Mouse (Mus musculus): Measurements from ENCODE around the gene Fam166a. TPM values are rescaled to one million over a fixed set of nuclear protein-coding genes. Genes with fewer than 3 reads are reported as not detected.

The Fam166a gene
- polyA plus RNA-seq, 1 experiment from 2014 or later = 0.93 TPM

- peak overlapping the region; percentile 86 to 87 for H3K4me3 ChIP-seq (ENCODE audit: control insufficient read depth in 1 of 2, insufficient read depth in 1 of 2, low read depth in 1 of 2, low read length in 2 of 2)
- ATAC-seq (ENCODE audit: insufficient number of reproducible peaks, insufficient read depth, low FRiP score, low read depth) = peak; percentile 10; the same call in 1 of the 2 replicates
Observed at GRCm38 (mm10) chr2:25210686-25211085, 7.9 kb upstream of the Fam166a start.

GRCm38 (mm10) chr2:25211121-25211670 is 7.3 kb upstream of the Fam166a start, which contains the start of gene Nelfb:
Gene Nelfb (minus strand): TSS chr2:25211489.
- H3K27ac ChIP-seq (replicated peaks in 1 of 2; ENCODE audit: control insufficient read depth in 1 of 2, insufficient read depth in 1 of 2, low read depth in 2 of 2, low read length in 2 of 2) = peak within 1 kb of the TSS; percentile 73 to 84
- ATAC-seq (ENCODE audit: insufficient number of reproducible peaks, insufficient read depth, low FRiP score, low read depth) = peak; percentile 85
- 0 out of 2 replicates have a peak, but pooled peaks cover 3% of the 10 kb centered on the region for H3K27me3 ChIP-seq (ENCODE audit: control insufficient read depth, insufficient read depth, low read length)
- H3K4me2 ChIP-seq (ENCODE audit: low read length) = peak within 1 kb of the TSS; percentile 74
- H3K4me3 ChIP-seq (ENCODE audit: control insufficient read depth in 1 of 2, insufficient read depth in 1 of 2, low read depth in 1 of 2, low read length in 2 of 2) = peak within 1 kb of the TSS; percentile 86 to 87
- H3K9ac ChIP-seq (ENCODE audit: low read length) = peak within 1 kb of the TSS; percentile 92
- no peaks in the 10 kb centered on the region for H3K9me3 ChIP-seq (ENCODE audit: control insufficient read depth, low read length)
- 1% methylated on average over 44 of the region's 44 CpGs for WGBS
- H3K36me3 ChIP-seq (ENCODE audit: control insufficient read depth, insufficient read depth, low read length) = peaks cover 35% of the 10 kb centered on the region
- H3K4me1 ChIP-seq (ENCODE audit: control insufficient read depth in 2 of 2, insufficient read depth in 2 of 2, low read length in 2 of 2) = peaks cover 5 to 16% of the 10 kb centered on the region in 2 experiments

More at GRCm38 (mm10) chr2:25210686-25211085, 7.9 kb upstream of the Fam166a start:
- Histone ChIP-seq H3K4me2 (ENCODE audit: low read length) (peak overlapping the region; percentile 74), H3K27ac (replicated peaks in 1 of 2; ENCODE audit: control insufficient read depth in 1 of 2, insufficient read depth in 1 of 2, low read depth in 2 of 2, low read length in 2 of 2) (peak overlapping the region; percentile 73 to 84), H3K9ac (ENCODE audit: low read length) (peak overlapping the region; percentile 92), H3K36me3 (ENCODE audit: control insufficient read depth, insufficient read depth, low read length) (peaks cover 40% of the 10 kb centered on the region), H3K4me1 (ENCODE audit: control insufficient read depth in 2 of 2, insufficient read depth in 2 of 2, low read length in 2 of 2) (peaks cover 5 to 16% of the 10 kb centered on the region in 2 experiments), H3K27me3 (ENCODE audit: control insufficient read depth, insufficient read depth, low read length) (0 out of 2 replicates have a peak, but pooled peaks cover 3% of the 10 kb centered on the region), H3K9me3 (ENCODE audit: control insufficient read depth, low read length) (no peaks in the 10 kb centered on the region)
- under 1% methylated on average over 24 of the region's 24 CpGs for WGBS

- no peak overlapping the region for H3K27ac ChIP-seq (replicated peaks in 1 of 2; ENCODE audit: control insufficient read depth in 1 of 2, insufficient read depth in 1 of 2, low read depth in 2 of 2, low read length in 2 of 2)
- 52% methylated on average over 23 of the region's 23 CpGs for WGBS
- no peak overlapping the region for H3K9ac ChIP-seq (ENCODE audit: low read length)
- peaks cover 5 to 16% of the 10 kb centered on the region in 2 experiments for H3K4me1 ChIP-seq (ENCODE audit: control insufficient read depth in 2 of 2, insufficient read depth in 2 of 2, low read length in 2 of 2)
- H3K36me3 ChIP-seq (ENCODE audit: control insufficient read depth, insufficient read depth, low read length) = peaks cover 14% of the 10 kb centered on the region
- no peak overlapping the region for H3K4me2 ChIP-seq (ENCODE audit: low read length)
- 0 out of 2 replicates have a peak, but pooled peaks cover 3% of the 10 kb centered on the region for H3K27me3 ChIP-seq (ENCODE audit: control insufficient read depth, insufficient read depth, low read length)
- no peak for ATAC-seq (ENCODE audit: insufficient number of reproducible peaks, insufficient read depth, low FRiP score, low read depth)
- H3K4me3 ChIP-seq (ENCODE audit: control insufficient read depth in 1 of 2, insufficient read depth in 1 of 2, low read depth in 1 of 2, low read length in 2 of 2) = no peak overlapping the region
- H3K9me3 ChIP-seq (ENCODE audit: control insufficient read depth, low read length) = no peaks in the 10 kb centered on the region
Observed at GRCm38 (mm10) chr2:25213266-25213865, 5.2 kb upstream of the Fam166a start.

- no peak within 1 kb of the TSS for H3K4me2 ChIP-seq (ENCODE audit: low read length)
Observed at GRCm38 (mm10) chr2:25214444-25214843, 4.1 kb upstream of the Fam166a start, which contains the start of gene Stpg3. Gene Stpg3 (minus strand): TSS chr2:25214637.

GRCm38 (mm10) chr2:25217666-25218065 is 879 bp upstream of the Fam166a start:
- H3K27ac ChIP-seq (replicated peaks in 1 of 2; ENCODE audit: control insufficient read depth in 1 of 2, insufficient read depth in 1 of 2, low read depth in 2 of 2, low read length in 2 of 2) = no peak overlapping the region
- H3K4me3 ChIP-seq (ENCODE audit: control insufficient read depth in 1 of 2, insufficient read depth in 1 of 2, low read depth in 1 of 2, low read length in 2 of 2) = no peak overlapping the region
- no peaks in the 10 kb centered on the region for H3K4me1 ChIP-seq (ENCODE audit: control insufficient read depth in 2 of 2, insufficient read depth in 2 of 2, low read length in 2 of 2)
- H3K27me3 ChIP-seq (ENCODE audit: control insufficient read depth, insufficient read depth, low read length) = 0 out of 2 replicates have a peak, but pooled peaks cover 3% of the 10 kb centered on the region
- H3K4me2 ChIP-seq (ENCODE audit: low read length) = no peak overlapping the region
- H3K9me3 ChIP-seq (ENCODE audit: control insufficient read depth, low read length) = no peaks in the 10 kb centered on the region
- peaks cover 14% of the 10 kb centered on the region for H3K36me3 ChIP-seq (ENCODE audit: control insufficient read depth, insufficient read depth, low read length)
- WGBS = 50% methylated on average over 2 of the region's 2 CpGs
- H3K9ac ChIP-seq (ENCODE audit: low read length) = no peak overlapping the region
- no peak for ATAC-seq (ENCODE audit: insufficient number of reproducible peaks, insufficient read depth, low FRiP score, low read depth)

More at GRCm38 (mm10) chr2:25214444-25214843, 4.1 kb upstream of the Fam166a start, which contains the start of gene Stpg3:
- no peak for ATAC-seq (ENCODE audit: insufficient number of reproducible peaks, insufficient read depth, low FRiP score, low read depth)
- Histone ChIP-seq H3K36me3 (ENCODE audit: control insufficient read depth, insufficient read depth, low read length) (peaks cover 5% of the 10 kb centered on the region), H3K9me3 (ENCODE audit: control insufficient read depth, low read length) (no peaks in the 10 kb centered on the region), H3K27ac (replicated peaks in 1 of 2; ENCODE audit: control insufficient read depth in 1 of 2, insufficient read depth in 1 of 2, low read depth in 2 of 2, low read length in 2 of 2) (no peak within 1 kb of the TSS), H3K9ac (ENCODE audit: low read length) (no peak within 1 kb of the TSS), H3K4me1 (ENCODE audit: control insufficient read depth in 2 of 2, insufficient read depth in 2 of 2, low read length in 2 of 2) (peaks cover 5 to 10% of the 10 kb centered on the region in 2 experiments), H3K4me3 (ENCODE audit: control insufficient read depth in 1 of 2, insufficient read depth in 1 of 2, low read depth in 1 of 2, low read length in 2 of 2) (no peak within 1 kb of the TSS), H3K27me3 (ENCODE audit: control insufficient read depth, insufficient read depth, low read length) (0 out of 2 replicates have a peak, but pooled peaks cover 3% of the 10 kb centered on the region)
- 54% methylated on average over 3 of the region's 3 CpGs for WGBS

- no peak overlapping the region for H3K4me3 ChIP-seq (ENCODE audit: control insufficient read depth in 1 of 2, insufficient read depth in 1 of 2, low read depth in 1 of 2, low read length in 2 of 2)
- peaks cover 20% of the 10 kb centered on the region for H3K36me3 ChIP-seq (ENCODE audit: control insufficient read depth, insufficient read depth, low read length)
- H3K9ac ChIP-seq (ENCODE audit: low read length) = no peak overlapping the region
- 59% methylated on average over 5 of the region's 5 CpGs for WGBS
- H3K9me3 ChIP-seq (ENCODE audit: control insufficient read depth, low read length) = no peaks in the 10 kb centered on the region
- peaks cover 2 to 12% of the 10 kb centered on the region in 2 experiments; a peak in 3 of 4 replicates for H3K4me1 ChIP-seq (ENCODE audit: control insufficient read depth in 2 of 2, insufficient read depth in 2 of 2, low read length in 2 of 2)
- no peak for ATAC-seq (ENCODE audit: insufficient number of reproducible peaks, insufficient read depth, low FRiP score, low read depth)
- H3K27me3 ChIP-seq (ENCODE audit: control insufficient read depth, insufficient read depth, low read length) = no peaks in the 10 kb centered on the region
- H3K27ac ChIP-seq (replicated peaks in 1 of 2; ENCODE audit: control insufficient read depth in 1 of 2, insufficient read depth in 1 of 2, low read depth in 2 of 2, low read length in 2 of 2) = no peak overlapping the region
- no peak overlapping the region for H3K4me2 ChIP-seq (ENCODE audit: low read length)
Observed at GRCm38 (mm10) chr2:25221331-25221772, 2.8 kb downstream of the Fam166a start.

GRCm38 (mm10) chr2:25223681-25224491 is 5.3 kb downstream of the Fam166a start:
- peak overlapping the region; percentile 71 to 89 for H3K4me3 ChIP-seq (ENCODE audit: control insufficient read depth in 1 of 2, insufficient read depth in 1 of 2, low read depth in 1 of 2, low read length in 2 of 2)
- 2% methylated on average over 46 of the region's 53 CpGs for WGBS
- H3K27me3 ChIP-seq (ENCODE audit: control insufficient read depth, insufficient read depth, low read length) = no peaks in the 10 kb centered on the region
- H3K4me2 ChIP-seq (ENCODE audit: low read length) = peak overlapping the region; percentile 96
- H3K36me3 ChIP-seq (ENCODE audit: control insufficient read depth, insufficient read depth, low read length) = peaks cover 20% of the 10 kb centered on the region
- peak overlapping the region; percentile 84 for H3K9ac ChIP-seq (ENCODE audit: low read length)
- H3K9me3 ChIP-seq (ENCODE audit: control insufficient read depth, low read length) = no peaks in the 10 kb centered on the region
- H3K27ac ChIP-seq (replicated peaks in 1 of 2; ENCODE audit: control insufficient read depth in 1 of 2, insufficient read depth in 1 of 2, low read depth in 2 of 2, low read length in 2 of 2) = peak overlapping the region; percentile 93 to 98
- ATAC-seq (ENCODE audit: insufficient number of reproducible peaks, insufficient read depth, low FRiP score, low read depth) = peak; percentile 45
- H3K4me1 ChIP-seq (ENCODE audit: control insufficient read depth in 2 of 2, insufficient read depth in 2 of 2, low read length in 2 of 2) = peaks cover 4 to 19% of the 10 kb centered on the region in 2 experiments
